Mouse (Mus musculus): ENCODE results near the gene Cfap58.

DNA sequence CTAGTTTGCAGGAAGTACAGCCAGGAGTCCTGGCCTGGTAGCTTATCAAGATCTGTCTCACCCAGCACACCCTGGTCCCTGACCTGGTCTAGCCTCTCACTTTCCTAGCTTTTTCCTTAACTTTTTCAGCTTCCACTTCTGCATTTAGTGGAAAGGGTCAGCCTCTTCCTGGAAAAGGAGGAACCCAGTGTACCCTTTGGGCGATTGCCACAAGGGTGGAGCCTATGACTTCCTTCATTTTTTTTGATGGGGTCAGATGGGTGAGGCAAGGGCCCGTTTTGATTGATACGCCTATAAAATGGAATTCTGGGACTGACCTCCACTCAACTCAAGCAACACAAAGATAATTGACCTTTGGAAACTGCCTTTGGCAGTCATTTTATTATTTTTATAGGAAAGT lies 111.9 kb downstream of the Cfap58 start:
- TF ChIP-seq POLR2A (IDR thresholded peaks at IDR 0.05; ENCODE audit: low read depth, low read length) (no peak), CTCF (conservative IDR thresholded peaks at IDR 0.05; ENCODE audit: insufficient read depth, insufficient read length, low read depth, low read length) (no peak)
